Mouse (Mus musculus) erythroblast, embryonic 14.5 days (primary cell): ENCODE results near the gene Wdhd1. TPM values are rescaled to one million over a fixed set of nuclear protein-coding genes. Genes with fewer than 3 reads are reported as not detected.
"Not testable (repeated sequence)": the region's sequence is repeated elsewhere in the genome, so short reads cannot be mapped to it uniquely, and the experiment has no call there.

Experiments
- H3K27me3 ChIP-seq: 2 replicates; pipeline ENCODE4 v1.6.1; 2012; ENCODE audit warnings: inconsistent platforms; ENCODE audit not compliant: control insufficient read depth
- H3K36me3 ChIP-seq: 2 replicates; pipeline ENCODE4 v1.6.1; 2012; ENCODE audit warnings: mild to moderate bottlenecking, inconsistent platforms; ENCODE audit not compliant: control insufficient read depth
- H3K4me1 ChIP-seq: 2 replicates; pipeline ENCODE4 v1.6.1; 2012; ENCODE audit warnings: inconsistent platforms; ENCODE audit not compliant: control insufficient read depth
- H3K4me3 ChIP-seq: replicated peaks from 2 replicates; pipeline ENCODE3; 2012; ENCODE audit warnings: moderate library complexity, mild to moderate bottlenecking, inconsistent platforms
- H3K9me3 ChIP-seq: 2 replicates; pipeline ENCODE4 v1.6.1; 2012; ENCODE audit warnings: low read length, inconsistent platforms, mixed read lengths; ENCODE audit not compliant: control insufficient read depth
- GATA1 ChIP-seq: IDR thresholded peaks from 2 replicates; pipeline ENCODE4 v1.6.1; 2012; ENCODE audit warnings: low read length, inconsistent platforms, mixed read lengths
- TAL1 ChIP-seq: IDR thresholded peaks from 3 replicates; pipeline ENCODE4 v1.6.1; 2012; ENCODE audit warnings: low read length, inconsistent platforms, mixed read lengths
- polyA plus RNA-seq: library from polyadenylated mRNA; stranded (reverse); fragments of >175 nt; gene quantifications from 2 replicates; pipeline ENCODE4 v1.2.3, GENCODE M21; 2012

Wdhd1 gene
- polyA plus RNA-seq, result 1.1 and 1.5 TPM in 2 replicates

DNA sequence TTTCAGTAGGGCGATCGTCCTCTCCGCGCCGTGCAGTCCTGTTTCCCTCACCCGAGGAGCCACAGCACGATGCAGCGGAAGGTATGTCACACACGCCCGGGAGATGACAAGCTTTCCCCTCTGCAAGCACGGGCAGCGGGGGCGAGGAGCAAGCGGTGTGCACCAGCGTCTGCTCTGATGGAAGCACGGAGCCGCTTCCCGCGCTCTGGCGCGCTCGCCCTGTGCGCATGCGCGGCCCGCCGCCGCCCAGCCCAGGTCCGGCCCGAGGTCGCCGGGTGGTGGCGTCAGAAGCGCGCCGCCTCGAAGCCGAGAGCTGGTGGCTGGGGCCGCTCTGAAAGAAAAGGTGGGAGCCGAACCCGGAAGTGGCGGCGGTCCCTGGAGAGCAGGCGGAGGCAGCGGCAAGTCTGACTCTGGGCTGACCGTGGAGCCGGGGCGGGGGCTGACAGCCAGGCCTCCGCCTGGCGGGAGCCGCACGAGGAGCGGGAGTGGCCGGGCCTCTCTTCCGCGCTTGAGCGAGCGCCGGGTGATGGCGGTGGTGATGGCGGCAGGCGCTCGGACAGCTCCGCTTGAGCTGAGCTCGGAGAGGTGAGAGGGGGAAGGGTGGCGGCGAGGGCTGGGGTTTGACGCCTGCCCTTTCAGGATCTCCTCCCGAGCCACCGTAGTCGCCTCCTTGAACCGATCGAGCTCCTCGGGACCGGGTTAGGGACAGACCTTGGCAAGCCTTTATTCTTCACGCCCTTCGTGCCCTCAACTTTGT, at the start of gene Wdhd1, which contains the start of gene Socs4:
Gene Wdhd1, minus strand, starts transcription at position 221 of the 757 bp plus-strand sequence.
Gene Socs4, plus strand, starts transcription at position 295 of the 757 bp plus-strand sequence.
- peaks cover 33% of the 10 kb centered on the region for H3K4me1 ChIP-seq
- peak within 1 kb of the TSS; percentile 90 for H3K4me3 ChIP-seq
- no peaks in the 10 kb centered on the region for H3K9me3 ChIP-seq
- H3K27me3 ChIP-seq, result no peaks in the 10 kb centered on the region
- H3K36me3 ChIP-seq, result peaks cover 67% of the 10 kb centered on the region
- TF ChIP-seq TAL1 (no peak), GATA1 (no peak)

DNA sequence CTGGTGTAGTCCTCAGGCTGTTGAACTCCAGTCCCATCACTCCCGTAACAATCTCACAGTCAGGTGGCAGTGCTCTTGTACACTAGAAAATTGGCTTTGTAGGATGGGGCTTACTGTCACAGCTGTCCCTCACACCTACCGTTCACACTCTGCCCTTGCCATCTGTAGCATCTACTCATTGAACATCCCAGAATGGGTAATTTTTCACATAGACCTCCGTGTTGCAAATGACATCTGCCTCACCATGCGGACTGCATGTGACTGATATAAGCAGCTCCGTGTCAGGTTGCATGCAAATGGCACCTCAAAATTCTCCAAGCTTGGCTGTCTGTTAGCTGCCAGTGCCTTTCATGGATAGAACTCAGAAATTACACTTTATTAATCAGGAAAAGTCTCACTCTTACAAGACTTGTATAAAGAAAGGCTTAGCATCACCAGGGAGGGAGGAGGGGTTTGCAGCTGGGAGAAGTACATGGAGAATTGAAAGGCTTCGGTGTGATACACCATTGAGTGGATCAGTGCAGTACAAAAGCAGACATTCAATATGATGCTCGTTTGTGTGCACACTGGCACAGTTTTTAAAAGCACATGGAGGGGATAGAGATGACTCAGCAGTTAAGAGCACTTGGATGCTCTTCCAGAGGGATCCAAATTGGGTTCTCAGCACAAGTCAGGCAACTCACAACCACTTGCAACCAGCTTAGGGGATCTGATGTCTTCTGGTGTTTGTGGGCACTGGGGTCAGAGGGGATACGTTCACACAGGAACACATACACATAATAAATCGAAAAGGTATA, 49.5 kb upstream of the Wdhd1 start:
- H3K9me3 ChIP-seq, result no peaks in the 10 kb centered on the region
- TF ChIP-seq GATA1 (no peak), TAL1 (no peak)
- peaks cover 40% of the 10 kb centered on the region for H3K4me1 ChIP-seq
- peaks cover 29% of the 10 kb centered on the region for H3K36me3 ChIP-seq
- no peaks in the 10 kb centered on the region for H3K27me3 ChIP-seq
- H3K4me3 ChIP-seq, result no peak overlapping the region

DNA sequence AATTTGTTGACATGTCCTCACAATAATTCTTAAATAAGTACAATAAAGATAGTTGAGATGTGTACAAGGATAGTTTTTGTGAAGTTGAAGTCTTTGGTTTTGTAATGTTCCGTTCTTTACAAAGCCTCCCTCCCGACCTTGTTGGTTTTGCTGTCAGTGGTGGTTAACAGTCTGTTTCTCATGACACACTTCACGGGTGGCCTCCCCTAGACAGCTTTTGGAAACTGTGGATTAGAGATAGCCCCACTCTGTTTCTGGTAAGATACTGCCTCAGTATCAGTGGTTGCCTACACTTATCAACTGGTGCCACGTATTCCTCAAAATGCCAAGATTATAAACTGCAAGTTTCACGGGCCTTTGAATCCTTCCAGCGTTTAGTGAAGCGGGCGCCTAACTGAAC, 44.9 kb upstream of the Wdhd1 start:
- not testable (repeated sequence) for H3K27me3 ChIP-seq, H3K9me3 ChIP-seq, H3K4me3 ChIP-seq
- Histone ChIP-seq H3K4me1 (peaks cover 58% of the 10 kb centered on the region), H3K36me3 (peaks cover 67% of the 10 kb centered on the region)
- TF ChIP-seq TAL1, result peak; percentile 28; the same call in 2 of the 3 replicates

DNA sequence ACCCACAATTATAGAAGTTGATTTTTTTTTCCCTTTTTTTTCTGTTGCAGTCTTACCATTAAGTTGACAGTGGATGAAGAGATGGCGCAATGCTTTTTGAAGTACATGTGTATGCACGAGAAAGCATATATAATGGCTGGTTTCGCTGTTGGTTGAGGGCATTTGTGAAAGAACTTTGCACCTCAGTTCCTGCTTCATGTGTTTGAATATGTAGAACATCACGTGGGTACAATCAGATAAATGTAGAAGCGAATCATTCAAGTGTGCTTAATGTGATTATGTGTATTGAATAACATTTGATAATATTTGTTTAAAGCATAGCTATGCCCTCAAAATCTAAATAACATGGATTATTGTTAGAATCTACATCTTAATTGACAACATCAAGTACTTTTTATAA, 42.7 kb upstream of the Wdhd1 start:
- Histone ChIP-seq H3K27me3 (no peaks in the 10 kb centered on the region), H3K36me3 (peaks cover 74% of the 10 kb centered on the region), H3K9me3 (no peaks in the 10 kb centered on the region), H3K4me1 (peaks cover 42% of the 10 kb centered on the region), H3K4me3 (no peak overlapping the region)
- TF ChIP-seq TAL1 (no peak), GATA1 (no peak)

DNA sequence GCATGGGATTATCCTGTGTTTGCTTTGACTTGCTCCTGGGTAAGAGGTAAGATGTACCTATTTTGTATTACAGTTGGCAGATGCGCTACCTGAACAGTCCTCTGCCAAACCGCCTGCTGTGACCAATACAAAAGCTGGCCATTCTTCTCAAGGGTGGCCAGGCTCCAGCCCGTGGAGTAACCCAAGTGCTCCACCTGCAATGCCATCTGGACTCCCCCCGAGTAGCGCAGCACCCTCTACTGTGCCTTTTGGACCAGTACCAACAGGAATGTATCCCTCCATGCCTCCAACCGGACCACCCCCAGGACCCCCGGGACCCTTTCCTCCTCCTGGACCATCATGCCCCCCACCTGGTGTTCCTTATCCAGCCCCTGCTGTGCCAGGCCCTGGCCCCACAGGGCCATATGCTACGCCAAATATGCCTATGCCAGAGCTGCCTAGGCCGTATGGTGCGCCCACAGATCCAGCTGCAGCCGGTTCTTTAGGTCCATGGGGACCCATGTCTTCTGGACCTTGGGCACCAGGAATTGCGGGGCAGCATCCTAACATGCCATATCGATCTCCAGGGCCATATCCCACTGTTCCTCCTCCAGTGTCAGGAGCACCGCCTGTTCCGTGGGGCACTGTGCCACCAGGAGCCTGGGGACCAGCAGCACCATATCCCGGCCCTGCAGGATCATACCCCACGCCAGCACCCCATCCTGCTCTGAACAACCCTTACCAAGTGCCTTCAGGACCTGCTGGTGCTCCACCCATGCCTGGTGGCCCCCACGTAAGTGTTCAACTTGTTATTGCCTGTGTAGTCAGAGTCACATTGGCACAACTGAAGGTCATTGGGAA, 33.9 kb upstream of the Wdhd1 start:
- H3K4me3 ChIP-seq, result no peak overlapping the region
- no peaks in the 10 kb centered on the region for H3K9me3 ChIP-seq
- no peak for TF ChIP-seq TAL1
- TF ChIP-seq GATA1, result no peak
- H3K36me3 ChIP-seq, result peaks cover 82% of the 10 kb centered on the region
- H3K27me3 ChIP-seq, result no peaks in the 10 kb centered on the region
- H3K4me1 ChIP-seq, result peaks cover under 1% of the 10 kb centered on the region

DNA sequence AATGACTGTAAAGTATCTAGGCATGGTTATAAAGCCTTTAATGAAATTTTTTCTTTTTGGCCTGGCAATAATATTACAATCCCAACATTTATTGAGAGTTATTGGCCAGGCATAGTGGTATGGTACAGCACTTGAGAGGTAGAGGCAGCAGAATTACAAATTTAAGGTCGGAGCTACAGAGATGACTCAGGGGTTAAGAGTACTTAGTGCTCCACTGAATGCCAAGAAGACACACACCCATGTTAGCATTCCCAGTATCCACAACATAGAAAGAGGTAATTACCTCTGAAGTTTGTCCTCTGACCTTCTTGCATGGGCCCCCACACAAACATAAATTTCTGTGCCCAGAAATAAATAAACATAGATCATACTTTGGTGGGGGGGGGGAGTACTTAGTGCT, 32.4 kb upstream of the Wdhd1 start:
- no peak overlapping the region for H3K4me3 ChIP-seq
- H3K36me3 ChIP-seq, result peaks cover 82% of the 10 kb centered on the region
- no peaks in the 10 kb centered on the region for H3K27me3 ChIP-seq
- no peak for TF ChIP-seq GATA1
- no peak for TF ChIP-seq TAL1
- H3K4me1 ChIP-seq, result peaks cover 10% of the 10 kb centered on the region
- H3K9me3 ChIP-seq, result no peaks in the 10 kb centered on the region

DNA sequence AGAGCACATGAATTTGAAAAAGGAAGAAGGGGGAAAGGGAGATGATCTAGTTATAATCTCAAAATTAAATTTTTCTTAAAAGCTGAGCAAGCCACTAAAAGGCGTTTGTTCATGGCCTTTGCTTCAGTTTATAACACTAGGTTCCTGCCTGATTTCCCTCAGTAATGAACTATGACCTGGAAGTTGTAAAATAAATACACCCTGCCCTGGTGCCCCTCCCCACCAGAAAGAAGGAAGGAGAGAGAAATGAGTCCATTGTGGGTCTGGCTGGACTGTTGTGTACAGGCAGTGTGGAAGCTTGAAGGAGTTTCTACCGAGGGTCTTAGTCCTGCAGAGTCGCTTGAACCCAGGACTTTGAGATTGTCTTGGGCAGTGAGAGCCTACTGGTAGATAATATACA, 31.0 kb upstream of the Wdhd1 start:
- TF ChIP-seq GATA1 (no peak), TAL1 (no peak)
- no peaks in the 10 kb centered on the region for H3K27me3 ChIP-seq
- peaks cover 12% of the 10 kb centered on the region for H3K4me1 ChIP-seq
- peaks cover 78% of the 10 kb centered on the region for H3K36me3 ChIP-seq
- H3K4me3 ChIP-seq, result no peak overlapping the region
- no peaks in the 10 kb centered on the region for H3K9me3 ChIP-seq

DNA sequence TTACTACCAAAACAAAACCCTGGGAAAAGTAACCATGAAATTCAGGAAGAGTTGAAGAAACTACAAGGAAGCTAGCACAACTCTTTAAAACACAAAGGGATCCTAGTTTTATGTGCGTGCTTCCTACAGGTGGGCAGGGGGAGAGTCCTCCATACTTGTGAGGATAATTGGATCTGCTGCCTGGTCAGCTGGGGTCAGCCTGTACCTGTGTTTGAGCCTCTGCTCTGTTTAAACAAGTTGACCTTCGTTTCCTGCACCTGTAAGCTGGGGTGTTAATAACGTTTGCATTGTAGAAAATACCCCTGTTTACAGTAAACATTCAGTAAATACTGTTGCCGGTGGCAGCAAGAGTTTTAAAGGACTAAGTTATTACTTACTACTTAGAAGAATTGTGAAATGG, 29.3 kb upstream of the Wdhd1 start:
- peaks cover 14% of the 10 kb centered on the region for H3K4me1 ChIP-seq
- no peaks in the 10 kb centered on the region for H3K27me3 ChIP-seq
- no peaks in the 10 kb centered on the region for H3K9me3 ChIP-seq
- TF ChIP-seq GATA1 (no peak), TAL1 (no peak)
- no peak overlapping the region for H3K4me3 ChIP-seq
- peaks cover 68% of the 10 kb centered on the region for H3K36me3 ChIP-seq
